Comparison of ENCODE assay signal across 9 mouse cellular contexts in the genomic region with DNA sequence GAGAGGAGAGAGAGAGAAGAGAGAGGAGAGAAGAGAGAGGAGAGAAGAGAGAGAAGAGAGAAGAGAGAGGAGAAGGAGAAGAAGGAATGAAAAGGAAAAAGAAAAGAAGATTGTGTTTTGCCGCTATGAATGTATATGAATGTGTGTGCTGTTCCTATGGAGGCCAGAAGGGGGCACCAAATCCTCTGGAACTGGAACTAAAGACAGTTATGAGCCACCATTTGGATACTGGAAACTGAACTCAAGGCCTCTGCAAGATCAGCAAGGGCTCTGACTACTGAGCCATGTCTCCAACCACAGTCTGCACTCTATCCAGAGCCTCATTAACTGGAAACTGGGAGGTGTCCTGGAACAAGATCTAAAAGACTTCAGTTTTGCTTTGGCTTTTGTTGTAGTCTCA. TPM values are rescaled to one million over a fixed set of nuclear protein-coding genes. Genes with fewer than 3 reads are reported as not detected.
DNase-seq lines count a peak whose midpoint lies in the region; ATAC-seq and TF ChIP-seq lines count a peak whose summit lies in the region.
"Had no signal": no experiment of that assay in that cellular context is flagged by ENCODE, and none has a peak within 500 bp of the region (broad histone marks: within the 10 kb centered on the region; RNA-seq: fewer than 3 reads in every experiment).

No protein-coding gene starts in this region.

- TF ChIP-seq EP300 in liver, postnatal 0 days (IDR thresholded peaks at IDR 0.05; ENCODE audit: low read depth) = no peak

- H3K4me2 ChIP-seq in hindbrain, postnatal 0 days (ENCODE audit: low read depth, low read length) = no peak overlapping the region
- no peak overlapping the region for H3K4me2 ChIP-seq in hindbrain, embryonic 12.5 days (replicated peaks)
- H3K4me2 ChIP-seq in liver, postnatal 0 days (ENCODE audit: low read depth, low read length) = no peak overlapping the region
- H3K4me2 ChIP-seq: neural tube, embryonic 13.5 days had no signal

- TF ChIP-seq CTCF in hindbrain, postnatal 0 days (IDR thresholded peaks at IDR 0.05; ENCODE audit: low read depth) = peak; percentile 69
- peak; percentile 91 for TF ChIP-seq CTCF in E14TG2a.4 (conservative IDR thresholded peaks at IDR 0.05; ENCODE audit: low read length)
- peak; percentile 83 for TF ChIP-seq CTCF in liver, postnatal 0 days (IDR thresholded peaks at IDR 0.05; ENCODE audit: low read depth)

- no peak overlapping the region for H3K9ac ChIP-seq in hindbrain, postnatal 0 days (replicated peaks; ENCODE audit: low read length)
- no peak overlapping the region for H3K9ac ChIP-seq in hindbrain, embryonic 12.5 days
- no peak overlapping the region for H3K9ac ChIP-seq in liver, postnatal 0 days (replicated peaks)
- H3K9ac ChIP-seq: neural tube, embryonic 13.5 days had no signal

- DNase-seq in hindbrain, postnatal 0 days (ENCODE audit: low spot score) = peak; percentile 55
- DNase-seq in c-Kit-negative CD71-positive TER-119-positive erythroid progenitor cells, embryonic 14.5 days (ENCODE audit: low read depth, low spot score) = peak; percentile 21
- peak; percentile 61 for DNase-seq in liver, postnatal 0 days
- DNase-seq in thymus, postnatal 4 days = peak; percentile 84
- DNase-seq in right cerebral cortex, postnatal 10 days (ENCODE audit: low spot score in 2 of 2) = no peak
- DNase-seq in hindbrain, embryonic 10.5 days (ENCODE audit: low spot score) = no peak

- H3K27ac ChIP-seq in hindbrain, postnatal 0 days = no peak overlapping the region
- no peak overlapping the region for H3K27ac ChIP-seq in hindbrain, embryonic 12.5 days
- no peak overlapping the region for H3K27ac ChIP-seq in liver, postnatal 0 days (ENCODE audit: low read depth)
- H3K27ac ChIP-seq in hindbrain, embryonic 10.5 days = no peak overlapping the region
- H3K27ac ChIP-seq: neural tube, embryonic 13.5 days had no signal

- H3K36me3 ChIP-seq in hindbrain, postnatal 0 days (ENCODE audit: insufficient read depth, low read length) = peaks cover 24% of the 10 kb centered on the region; the same call in 1 of the 2 replicates
- H3K36me3 ChIP-seq in hindbrain, embryonic 12.5 days = peaks cover 61% of the 10 kb centered on the region
- peaks cover 80% of the 10 kb centered on the region for H3K36me3 ChIP-seq in E14TG2a.4 (ENCODE audit: insufficient read depth, low read length)
- H3K36me3 ChIP-seq in liver, postnatal 0 days (replicated peaks; ENCODE audit: insufficient read depth, low read length) = peaks cover 19% of the 10 kb centered on the region
- peaks cover 86% of the 10 kb centered on the region for H3K36me3 ChIP-seq in hindbrain, embryonic 10.5 days

- H3K27me3 ChIP-seq in hindbrain, postnatal 0 days (ENCODE audit: insufficient read depth, low read length) = no peaks in the 10 kb centered on the region
- no peaks in the 10 kb centered on the region; the same call in 1 of the 2 replicates for H3K27me3 ChIP-seq in hindbrain, embryonic 12.5 days
- H3K27me3 ChIP-seq in E14TG2a.4 (ENCODE audit: insufficient read depth, low read length) = no peaks in the 10 kb centered on the region
- no peaks in the 10 kb centered on the region for H3K27me3 ChIP-seq in liver, postnatal 0 days (ENCODE audit: insufficient read depth, low read length)
- 0 out of 2 replicates have a peak, but pooled peaks cover 6% of the 10 kb centered on the region for H3K27me3 ChIP-seq in hindbrain, embryonic 10.5 days (ENCODE audit: insufficient read depth, poor library complexity, severe bottlenecking)
- H3K27me3 ChIP-seq: neural tube, embryonic 13.5 days had no signal

- no peaks in the 10 kb centered on the region for H3K9me3 ChIP-seq in hindbrain, postnatal 0 days (ENCODE audit: low read length)
- no peaks in the 10 kb centered on the region for H3K9me3 ChIP-seq in hindbrain, embryonic 12.5 days (replicated peaks)
- no peaks in the 10 kb centered on the region for H3K9me3 ChIP-seq in E14TG2a.4 (ENCODE audit: low read length)
- no peaks in the 10 kb centered on the region for H3K9me3 ChIP-seq in liver, postnatal 0 days (ENCODE audit: low read length)
- H3K9me3 ChIP-seq in hindbrain, embryonic 10.5 days = no peaks in the 10 kb centered on the region
- H3K9me3 ChIP-seq: neural tube, embryonic 13.5 days had no signal

- no peak for ATAC-seq in hindbrain, postnatal 0 days
- ATAC-seq in hindbrain, embryonic 12.5 days (ENCODE audit: low FRiP score) = no peak
- no peak for ATAC-seq in liver, postnatal 0 days

- no peaks in the 10 kb centered on the region for H3K4me1 ChIP-seq in hindbrain, postnatal 0 days (ENCODE audit: insufficient read depth, low read length)
- H3K4me1 ChIP-seq in hindbrain, embryonic 12.5 days = peaks cover 4% of the 10 kb centered on the region
- peaks cover 12% of the 10 kb centered on the region for H3K4me1 ChIP-seq in E14TG2a.4 (replicated peaks; ENCODE audit: low read depth, low read length)
- H3K4me1 ChIP-seq in liver, postnatal 0 days (ENCODE audit: insufficient read depth) = peaks cover 23% of the 10 kb centered on the region
- peaks cover 31% of the 10 kb centered on the region for H3K4me1 ChIP-seq in hindbrain, embryonic 10.5 days (replicated peaks)

- no peak overlapping the region for H3K4me3 ChIP-seq in hindbrain, postnatal 0 days (ENCODE audit: low read length)
- no peak overlapping the region for H3K4me3 ChIP-seq in hindbrain, embryonic 12.5 days
- H3K4me3 ChIP-seq in E14TG2a.4 (replicated peaks; ENCODE audit: low read length) = no peak overlapping the region
- H3K4me3 ChIP-seq in liver, postnatal 0 days (ENCODE audit: low read depth, low read length) = no peak overlapping the region
- H3K4me3 ChIP-seq in hindbrain, embryonic 10.5 days = no peak overlapping the region
- H3K4me3 ChIP-seq: neural tube, embryonic 13.5 days had no signal

- WGBS in hindbrain, postnatal 0 days = 75% methylated on average over 1 of the region's 1 CpGs
- WGBS in hindbrain, embryonic 12.5 days = 80% methylated on average over 1 of the region's 1 CpGs
- 87% methylated on average over 1 of the region's 1 CpGs for WGBS in liver, postnatal 0 days (ENCODE audit: insufficient replicate concordance)
- WGBS in hindbrain, embryonic 10.5 days = 70% methylated on average over 1 of the region's 1 CpGs

RNA-seq across cellular contexts. Expression of gene Fam186b, which starts 31.3 kb away (rescaled TPM):
- 0.86 and 1.3 TPM in 2 replicates for total RNA-seq in hindbrain, postnatal 0 days (2014; rRNA removed)
- polyA plus RNA-seq in hindbrain, postnatal 0 days (2015; fragmentation: Nextera tagmentation; extraction: Ambion mirVana) = 1.3 and 1.4 TPM in 2 replicates
- polyA plus RNA-seq in hindbrain, embryonic 12.5 days (2016; fragmentation: Nextera tagmentation; extraction: Ambion mirVana) = 0.10 and 0.22 TPM in 2 replicates
- not detected in 2 replicates for polyA plus RNA-seq in liver, postnatal 0 days (2015; fragmentation: Nextera tagmentation; extraction: Ambion mirVana)
- polyA plus RNA-seq in hindbrain, embryonic 10.5 days (2016; fragmentation: Nextera tagmentation; extraction: Ambion mirVana) = 0.20 and 0.27 TPM in 2 replicates

RNA-seq across cellular contexts. Expression of gene Prpf40b, which starts 32.1 kb away (rescaled TPM):
- 90.2 and 94.2 TPM in 2 replicates for total RNA-seq in hindbrain, postnatal 0 days (2014; rRNA removed)
- polyA plus RNA-seq in hindbrain, postnatal 0 days (2015; fragmentation: Nextera tagmentation; extraction: Ambion mirVana) = 101 and 110 TPM in 2 replicates
- polyA plus RNA-seq in hindbrain, embryonic 12.5 days (2016; fragmentation: Nextera tagmentation; extraction: Ambion mirVana) = 82.3 and 83.3 TPM in 2 replicates
- 7.1 and 8.6 TPM in 2 replicates for polyA plus RNA-seq in liver, postnatal 0 days (2015; fragmentation: Nextera tagmentation; extraction: Ambion mirVana)
- polyA plus RNA-seq in hindbrain, embryonic 10.5 days (2016; fragmentation: Nextera tagmentation; extraction: Ambion mirVana) = 61.1 and 63.3 TPM in 2 replicates

RNA-seq across cellular contexts. Expression of gene Fmnl3, which starts 43.3 kb away (rescaled TPM):
- total RNA-seq in hindbrain, postnatal 0 days (2014; rRNA removed) = 11.9 and 15.2 TPM in 2 replicates
- 8.0 and 8.2 TPM in 2 replicates for polyA plus RNA-seq in hindbrain, postnatal 0 days (2015; fragmentation: Nextera tagmentation; extraction: Ambion mirVana)
- polyA plus RNA-seq in hindbrain, embryonic 12.5 days (2016; fragmentation: Nextera tagmentation; extraction: Ambion mirVana) = 19.7 and 23.4 TPM in 2 replicates
- 2.2 and 2.4 TPM in 2 replicates for polyA plus RNA-seq in liver, postnatal 0 days (2015; fragmentation: Nextera tagmentation; extraction: Ambion mirVana)
- 10.7 and 14.6 TPM in 2 replicates for polyA plus RNA-seq in hindbrain, embryonic 10.5 days (2016; fragmentation: Nextera tagmentation; extraction: Ambion mirVana)

Comparison
In these comparisons a context has a peak if more than half of its experiments do, and no peak if none do; other contexts are left out.
1. DNase-seq: peak in hindbrain, postnatal 0 days (single experiment), c-Kit-negative CD71-positive TER-119-positive erythroid progenitor cells, embryonic 14.5 days (single experiment), liver, postnatal 0 days (single experiment) and thymus, postnatal 4 days (single experiment); none in right cerebral cortex, postnatal 10 days (0 of 2) and hindbrain, embryonic 10.5 days (single experiment).
2. Peak in every context shown above with its lines, with median percentiles within 50 percentile points of each other: CTCF ChIP-seq.